Mouse (Mus musculus) urinary bladder, postnatal 25 days (tissue): ENCODE data around the gene Washc1.
"Not testable (repeated sequence)": the region's sequence is repeated elsewhere in the genome, so short reads cannot be mapped to it uniquely, and the experiment has no call there.

Experiments
- DNase-seq: peaks from one replicate; pipeline ENCODE4 v3.0.0; 2022; ENCODE audit warnings: low spot score

The Washc1 gene

DNA sequence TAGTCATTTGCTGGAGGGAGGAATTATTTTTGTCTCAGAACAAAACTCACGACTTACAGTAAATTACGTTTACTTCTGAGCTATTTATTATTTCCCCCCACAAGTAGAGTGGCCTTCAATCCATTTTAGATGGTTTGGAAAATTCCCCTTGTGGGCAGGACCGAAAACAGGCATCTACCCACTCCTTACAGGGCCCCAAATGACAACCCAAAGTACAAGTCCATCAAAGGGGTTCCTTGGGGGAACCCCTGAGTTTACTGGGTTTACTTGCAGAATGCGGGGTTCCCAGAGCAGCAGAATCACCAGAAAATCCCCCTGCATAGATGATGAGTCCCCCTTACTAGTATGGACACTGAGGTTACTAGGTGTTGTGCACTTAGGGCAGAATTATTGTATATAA lies 821 bp downstream of the Washc1 start:
- no peak for DNase-seq

GRCm38 (mm10) chr17:66118991-66119390 lies 7.6 kb downstream of the Washc1 start:
- DNase-seq: no peak

GRCm38 (mm10) chr17:66120701-66121100 lies 9.4 kb downstream of the Washc1 start:
- DNase-seq: no peak

DNA sequence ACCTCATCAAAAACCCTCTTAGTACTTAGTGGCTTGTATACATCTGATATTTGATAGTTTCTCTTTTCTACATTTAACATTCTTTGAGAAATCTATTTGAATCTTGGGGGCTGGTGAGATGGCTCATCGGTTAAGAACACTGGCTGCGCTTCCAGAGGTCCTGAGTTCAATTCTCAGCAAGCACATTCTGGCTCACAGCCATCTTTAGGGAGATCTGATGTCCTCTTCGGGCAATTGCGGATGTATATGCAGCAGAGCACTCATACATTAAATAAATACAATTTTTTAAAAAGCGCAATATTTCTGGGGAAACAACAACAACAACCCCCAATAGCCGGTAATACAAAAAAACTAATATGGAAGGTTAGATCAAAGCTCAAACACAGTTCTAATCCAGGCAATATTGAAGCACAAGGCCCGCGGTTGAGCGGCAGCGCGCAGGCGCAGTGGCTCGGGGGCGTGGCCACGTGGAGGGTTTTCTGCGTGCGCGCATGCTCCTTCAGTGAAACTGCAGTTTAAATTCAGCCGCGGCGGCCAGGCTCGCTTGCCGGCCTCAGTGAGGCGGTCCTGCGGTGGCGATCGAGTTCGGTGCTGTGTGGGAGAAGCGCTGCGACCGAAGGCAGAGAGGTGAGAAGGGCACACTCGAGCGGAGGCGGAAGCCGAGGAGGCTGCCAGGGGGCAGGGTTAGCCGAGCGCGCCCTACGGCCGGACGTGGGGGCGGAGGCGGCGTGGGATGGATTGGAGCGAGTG lies 11.9 kb downstream of the Washc1 start, which contains the start of gene Ddx11:
Gene Ddx11, plus strand, starts transcription at position 455 of the 750 bp plus-strand sequence.
- DNase-seq: peak; percentile 98

DNA sequence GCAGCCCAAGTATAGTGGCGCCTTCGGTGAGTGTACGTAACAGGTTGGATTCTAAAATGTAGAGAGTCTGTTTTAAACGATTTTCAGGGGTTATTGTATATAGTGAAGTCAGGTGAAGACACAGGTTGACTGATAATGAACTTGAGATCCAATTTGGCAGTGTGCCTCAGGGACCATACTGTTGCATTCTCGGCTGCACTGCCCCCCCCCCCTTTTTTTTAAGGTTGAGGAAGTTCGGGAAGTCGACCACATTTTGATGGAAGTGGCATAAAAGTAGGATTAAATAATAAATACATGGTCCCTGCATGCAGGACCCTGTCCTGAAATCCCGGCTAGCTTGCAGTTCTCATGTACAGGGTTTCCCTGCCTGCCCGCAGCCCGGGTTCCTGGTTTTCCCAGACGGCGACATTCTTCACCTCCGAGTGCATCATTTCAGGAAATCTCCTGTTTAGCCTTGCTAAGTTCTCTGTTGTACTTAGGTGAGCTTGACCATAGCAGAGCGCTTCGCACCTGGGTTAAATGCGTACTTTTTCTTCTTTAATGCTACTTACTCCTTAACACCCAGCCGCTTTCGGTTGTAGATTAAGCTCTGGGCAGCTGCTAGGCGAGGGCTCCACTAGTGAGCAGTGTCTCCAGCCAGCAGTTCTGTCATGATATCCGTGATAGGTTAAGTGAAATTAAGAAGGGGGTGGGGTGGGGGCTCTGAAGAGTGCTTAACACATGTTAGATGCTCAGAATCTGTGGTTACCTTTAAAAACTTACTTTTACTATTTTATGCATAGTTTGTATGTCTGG lies 12.7 kb downstream of the Washc1 start:
- no peak for DNase-seq

GRCm38 (mm10) chr17:66125211-66125610 lies 13.9 kb downstream of the Washc1 start:
- DNase-seq: no peak

DNA sequence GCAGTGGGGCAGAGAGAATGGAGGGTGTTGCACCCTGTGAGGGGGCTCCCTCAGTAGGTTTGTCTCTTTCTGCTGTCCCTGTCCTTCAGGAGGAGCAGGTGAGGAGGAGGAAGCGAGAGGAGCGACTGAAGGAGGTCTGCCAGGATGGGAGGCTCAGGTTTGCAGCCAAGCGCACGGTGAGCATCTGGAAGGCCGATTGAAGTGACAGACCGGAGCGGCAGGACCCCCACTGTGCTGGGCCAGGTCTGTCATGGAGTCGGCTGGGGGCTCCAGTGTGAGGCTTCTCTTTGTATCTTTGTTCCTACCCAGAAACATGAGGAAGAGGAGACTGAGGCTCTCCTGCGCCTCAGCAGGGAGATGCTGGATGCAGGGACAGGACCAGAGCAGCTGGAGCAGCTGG lies 19.0 kb downstream of the Washc1 start:
- no peak for DNase-seq

DNA sequence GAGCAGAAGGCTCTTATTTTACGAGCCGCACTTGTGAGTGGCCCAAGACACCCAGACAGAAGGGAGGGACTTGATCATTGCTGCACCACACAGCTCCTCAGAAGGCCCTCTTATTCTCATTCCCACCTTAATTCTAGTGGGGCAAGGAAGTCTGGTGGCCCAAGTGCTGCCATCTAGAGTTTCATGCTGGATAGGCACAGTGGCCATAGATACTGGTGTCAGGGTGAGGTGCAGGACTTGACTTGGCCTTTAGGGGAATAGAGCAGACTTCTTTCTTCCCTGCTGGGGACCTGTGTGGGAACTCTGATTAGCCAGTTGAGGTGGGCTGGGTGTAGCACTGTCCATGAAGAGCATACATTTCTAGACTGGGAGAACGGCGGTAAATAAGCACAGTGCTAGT lies 19.9 kb downstream of the Washc1 start:
- DNase-seq: no peak

GRCm38 (mm10) chr17:66152706-66153662 lies 41.6 kb downstream of the Washc1 start:
- DNase-seq: not testable (repeated sequence)

- not testable (repeated sequence) for DNase-seq
These were observed 42.5 kb downstream of the Washc1 start for GRCm38 (mm10) chr17:66153735-66154423.

GRCm38 (mm10) chr17:66154876-66155275 lies 43.5 kb downstream of the Washc1 start:
- DNase-seq: no peak

DNA sequence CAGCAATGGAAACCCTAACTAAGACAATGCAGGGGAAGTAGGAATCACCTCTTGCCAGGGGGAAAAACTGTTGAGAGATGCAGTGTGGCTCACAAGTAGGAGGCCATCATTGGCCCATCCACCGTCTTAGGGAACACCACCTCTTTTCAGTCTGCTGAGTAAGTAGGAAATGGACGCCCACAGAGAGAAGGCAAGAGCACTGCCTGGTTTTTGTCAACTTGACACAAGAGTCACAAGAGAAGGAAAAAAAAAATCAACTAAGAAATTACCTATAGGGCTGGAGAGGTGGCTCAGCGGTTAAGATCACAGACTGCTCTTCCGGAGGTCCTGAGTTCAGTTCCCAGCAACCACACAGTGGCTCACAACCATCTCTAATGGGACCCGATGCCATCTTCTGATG lies 46.9 kb downstream of the Washc1 start:
- no peak for DNase-seq

- DNase-seq: not testable (repeated sequence)
These were observed 55.8 kb downstream of the Washc1 start for GRCm38 (mm10) chr17:66167141-66167540.
